Mouse (Mus musculus) MEL (cell line): ENCODE data around the gene Tex47. TPM values are rescaled to one million over a fixed set of nuclear protein-coding genes. Genes with fewer than 3 reads are reported as not detected.

ENCODE experiments used
- DNase-seq: peaks from one replicate; pipeline ENCODE4 v3.0.0; 2011; ENCODE audit warnings: low read depth, low spot score
- H3K27ac ChIP-seq: 2 replicates; pipeline ENCODE4 v1.5.1; 2012; ENCODE audit warnings: low read depth, mild to moderate bottlenecking, control low read depth, low read length, moderate library complexity; ENCODE audit not compliant: control insufficient read depth
- H3K27me3 ChIP-seq, 2 experiments: fragments of 150-350 bp in 1 of 2; sonication (generic) in 1 of 2; 2 replicates each; pipeline ENCODE4 v1.6.1; 2012; ENCODE audit warnings: low read length in 2 of 2, mild to moderate bottlenecking in 2 of 2, improper control_type of control experiment in 1 of 2, moderate library complexity in 1 of 2; ENCODE audit not compliant: insufficient read depth in 2 of 2, control insufficient read depth in 1 of 2
- H3K36me3 ChIP-seq, 2 experiments: 2 replicates each; pipeline ENCODE4 v1.6.1; 2012 to 2014; ENCODE audit warnings: low read length in 2 of 2, improper control_type of control experiment in 1 of 2, inconsistent platforms in 1 of 2, mild to moderate bottlenecking in 1 of 2; ENCODE audit not compliant: insufficient read depth in 2 of 2, control insufficient read depth in 1 of 2
- H3K4me1 ChIP-seq, 2 experiments: fragments of 150-350 bp in 1 of 2; sonication (generic) in 1 of 2; 2 replicates each; pipeline ENCODE4 v1.6.1; 2012; ENCODE audit warnings: low read length in 2 of 2, improper control_type of control experiment in 1 of 2, mild to moderate bottlenecking in 1 of 2; ENCODE audit not compliant: insufficient read depth in 2 of 2, control insufficient read depth in 1 of 2
- H3K4me3 ChIP-seq, 2 experiments: fragments of 150-350 bp in 1 of 2; sonication (generic) in 1 of 2; 2 replicates each; pipeline ENCODE4 v1.5.1; 2012; ENCODE audit warnings: low read depth in 2 of 2, low read length in 2 of 2, mild to moderate bottlenecking in 2 of 2, moderate library complexity in 2 of 2, control low read depth in 1 of 2, improper control_type of control experiment in 1 of 2; ENCODE audit not compliant: control insufficient read depth in 1 of 2, insufficient read depth in 1 of 2
- H3K79me2 ChIP-seq: 2 replicates; pipeline ENCODE4 v1.6.1; 2012; ENCODE audit warnings: mild to moderate bottlenecking, low read length, moderate library complexity; ENCODE audit not compliant: control insufficient read depth, poor library complexity, insufficient read depth
- H3K9ac ChIP-seq: 2 replicates; pipeline ENCODE4 v1.6.1; 2012; ENCODE audit warnings: low read depth, mild to moderate bottlenecking, control low read depth, low read length, moderate library complexity; ENCODE audit not compliant: control insufficient read depth, poor library complexity, severe bottlenecking
- H3K9me3 ChIP-seq: fragments of 150-350 bp; sonication (generic); replicated peaks from 2 replicates; pipeline ENCODE4 v1.6.1; 2012; ENCODE audit warnings: mild to moderate bottlenecking, low read length, improper control_type of control experiment, moderate library complexity; ENCODE audit not compliant: insufficient read depth
- BHLHE40 ChIP-seq: IDR thresholded peaks from 2 replicates; pipeline ENCODE4 v1.6.1; 2012; ENCODE audit warnings: low read depth, mild to moderate bottlenecking, inconsistent platforms, low read length, improper control_type of control experiment, borderline replicate concordance
- CHD1 ChIP-seq: IDR thresholded peaks from 2 replicates; pipeline ENCODE4 v1.6.1; 2012; ENCODE audit warnings: low read depth, mild to moderate bottlenecking, inconsistent platforms, low read length, improper control_type of control experiment
- CHD2 ChIP-seq: IDR thresholded peaks from 2 replicates; pipeline ENCODE4 v1.6.1; 2011; ENCODE audit warnings: low read length, improper control_type of control experiment
- CTCF ChIP-seq, 3 experiments: IDR thresholded peaks in 2 of 3; conservative IDR thresholded peaks in 1 of 3; 2 replicates each; pipeline ENCODE4 v1.5.1; 2011 to 2012; ENCODE audit warnings: low read length in 3 of 3, low read depth in 2 of 3, mild to moderate bottlenecking in 2 of 3, improper control_type of control experiment in 1 of 3, inconsistent platforms in 1 of 3, mixed read lengths in 1 of 3, moderate library complexity in 1 of 3; ENCODE audit not compliant: control insufficient read depth in 1 of 3, insufficient read depth in 1 of 3, poor library complexity in 1 of 3, severe bottlenecking in 1 of 3
- ELF1 ChIP-seq: IDR thresholded peaks from 2 replicates; pipeline ENCODE4 v1.6.1; 2014; ENCODE audit warnings: low read depth, mild to moderate bottlenecking, inconsistent platforms, low read length, improper control_type of control experiment, moderate library complexity
- EP300 ChIP-seq, 2 experiments: IDR thresholded peaks; 2 replicates each; pipeline ENCODE4 v1.6.1; 2011; ENCODE audit warnings: improper control_type of control experiment in 2 of 2, low read length in 2 of 2, low read depth in 1 of 2, mild to moderate bottlenecking in 1 of 2
- ETS1 ChIP-seq: IDR thresholded peaks from 2 replicates; pipeline ENCODE4 v1.6.1; 2012; ENCODE audit warnings: low read depth, mild to moderate bottlenecking, inconsistent platforms, low read length, improper control_type of control experiment, moderate library complexity
- GABPA ChIP-seq: IDR thresholded peaks from 2 replicates; pipeline ENCODE4 v1.6.1; 2012; ENCODE audit warnings: low read depth, mild to moderate bottlenecking, inconsistent platforms, low read length, improper control_type of control experiment, moderate library complexity
- KAT2A ChIP-seq: conservative IDR thresholded peaks from 2 replicates; pipeline ENCODE4 v1.6.1; 2012; ENCODE audit warnings: low read depth, low read length, improper control_type of control experiment, inconsistent platforms
- MAZ ChIP-seq: IDR thresholded peaks from 2 replicates; pipeline ENCODE4 v1.6.1; 2012; ENCODE audit warnings: low read depth, mild to moderate bottlenecking, inconsistent platforms, low read length, improper control_type of control experiment
- MEF2A ChIP-seq: IDR thresholded peaks from 2 replicates; pipeline ENCODE4 v1.6.1; 2014; ENCODE audit warnings: low read depth, mild to moderate bottlenecking, inconsistent platforms, low read length, improper control_type of control experiment; ENCODE audit not compliant: poor library complexity, insufficient replicate concordance, severe bottlenecking; ENCODE audit errors: extremely low read depth
- MXI1 ChIP-seq: IDR thresholded peaks from 2 replicates; pipeline ENCODE4 v1.6.1; 2011; ENCODE audit warnings: mild to moderate bottlenecking, low read depth, low read length, improper control_type of control experiment
- MYC ChIP-seq: IDR thresholded peaks from 2 replicates; pipeline ENCODE4 v1.6.1; 2011; ENCODE audit warnings: low read depth, mild to moderate bottlenecking, low read length, improper control_type of control experiment, moderate library complexity
- NELFE ChIP-seq: IDR thresholded peaks from 2 replicates; pipeline ENCODE4 v1.6.1; 2011; ENCODE audit warnings: low read depth, low read length, improper control_type of control experiment
- POLR2A ChIP-seq, 2 experiments: IDR thresholded peaks; 2 replicates each; pipeline ENCODE4 v1.6.1; 2011 to 2012; ENCODE audit warnings: low read length in 2 of 2, mild to moderate bottlenecking in 2 of 2, control low read depth in 1 of 2, improper control_type of control experiment in 1 of 2, low read depth in 1 of 2, moderate library complexity in 1 of 2; ENCODE audit not compliant: control insufficient read depth in 1 of 2, insufficient read depth in 1 of 2, poor library complexity in 1 of 2
- RCOR1 ChIP-seq: IDR thresholded peaks from 2 replicates; pipeline ENCODE4 v1.6.1; 2012; ENCODE audit warnings: low read depth, mild to moderate bottlenecking, inconsistent platforms, low read length, improper control_type of control experiment
- SIN3A ChIP-seq: IDR thresholded peaks from 2 replicates; pipeline ENCODE4 v1.6.1; 2012; ENCODE audit warnings: low read length, improper control_type of control experiment, inconsistent platforms
- TAL1 ChIP-seq: IDR thresholded peaks from 2 replicates; pipeline ENCODE4 v1.6.1; 2012; ENCODE audit warnings: mild to moderate bottlenecking, inconsistent platforms, low read length, moderate library complexity, mixed read lengths
- TBP ChIP-seq: IDR thresholded peaks from 2 replicates; pipeline ENCODE4 v1.8.0; 2011; ENCODE audit warnings: low read depth, low read length, improper control_type of control experiment
- TCF12 ChIP-seq: IDR thresholded peaks from 2 replicates; pipeline ENCODE4 v1.6.1; 2014; ENCODE audit warnings: low read depth, mild to moderate bottlenecking, inconsistent platforms, low read length, improper control_type of control experiment, moderate library complexity
- USF2 ChIP-seq, 2 experiments: IDR thresholded peaks; 2 replicates each; pipeline ENCODE4 v1.6.1; 2011 to 2012; ENCODE audit warnings: improper control_type of control experiment in 2 of 2, low read length in 2 of 2, borderline replicate concordance in 1 of 2, inconsistent platforms in 1 of 2, low read depth in 1 of 2, mild to moderate bottlenecking in 1 of 2; ENCODE audit not compliant: insufficient read depth in 1 of 2
- ZC3H11A ChIP-seq: IDR thresholded peaks from 2 replicates; pipeline ENCODE4 v1.6.1; 2012; ENCODE audit warnings: low read depth, mild to moderate bottlenecking, inconsistent platforms, low read length, improper control_type of control experiment
- ZKSCAN1 ChIP-seq: IDR thresholded peaks from 2 replicates; pipeline ENCODE4 v1.6.1; 2012; ENCODE audit warnings: low read depth, mild to moderate bottlenecking, inconsistent platforms, low read length, improper control_type of control experiment, moderate library complexity
- ZNF384 ChIP-seq: IDR thresholded peaks from 2 replicates; pipeline ENCODE4 v1.6.1; 2012; ENCODE audit warnings: low read depth, mild to moderate bottlenecking, inconsistent platforms, low read length, improper control_type of control experiment
- polyA plus RNA-seq, 2 experiments: library from polyadenylated mRNA; stranded (reverse) in 1 of 2; unstranded in 1 of 2; fragments of >175 nt in 1 of 2; fragments of >200 nt in 1 of 2; gene quantifications; 2 replicates each; pipeline versions ENCODE4 v1.2.1 to v1.2.4; 2012; ENCODE audit warnings: low replicate concordance in 2 of 2, low read depth in 1 of 2; ENCODE audit not compliant: insufficient read length in 2 of 2, insufficient read depth in 1 of 2, missing spikeins in 1 of 2
- total RNA-seq: library from RNA; depleted of rRNA; stranded (reverse); fragments of 300-350 nt; gene quantifications from 2 replicates; pipeline ENCODE4 v1.2.3, GENCODE M21; 2012

The Tex47 gene
- total and polyA plus RNA-seq, 3 experiments: not detected

GRCm38 (mm10) chr5:7325594-7325993, 21.7 kb downstream of the Tex47 start:
- Histone ChIP-seq H3K27ac (no peak overlapping the region), H3K36me3 (no peaks in the 10 kb centered on the region), H3K27me3 (no peaks in the 10 kb centered on the region), H3K9me3 (no peaks in the 10 kb centered on the region), H3K9ac (no peak overlapping the region), H3K4me1 (no peaks in the 10 kb centered on the region), H3K79me2 (no peaks in the 10 kb centered on the region), H3K4me3 (no peak overlapping the region)
- DNase-seq: no peak
- TF ChIP-seq ELF1: no peak
- no peak for TF ChIP-seq SIN3A
- TF ChIP-seq NELFE: no peak
- TF ChIP-seq ETS1: no peak
- TF ChIP-seq ZNF384: no peak
- no peak for TF ChIP-seq KAT2A
- TF ChIP-seq BHLHE40: no peak
- TF ChIP-seq POLR2A (IDR thresholded peaks at IDR 0.05; ENCODE audit: control insufficient read depth in 1 of 2, insufficient read depth in 1 of 2, low read depth in 1 of 2, low read length in 2 of 2, poor library complexity in 1 of 2): no peak
- TF ChIP-seq GABPA: no peak
- TF ChIP-seq USF2 (IDR thresholded peaks at IDR 0.05; ENCODE audit: borderline replicate concordance in 1 of 2, insufficient read depth in 1 of 2, low read depth in 1 of 2, low read length in 2 of 2): no peak
- no peak for TF ChIP-seq EP300 (IDR thresholded peaks at IDR 0.05; ENCODE audit: low read depth in 1 of 2, low read length in 2 of 2)
- TF ChIP-seq CHD2: no peak
- no peak for TF ChIP-seq ZKSCAN1
- no peak for TF ChIP-seq ZC3H11A
- TF ChIP-seq MAZ: no peak
- no peak for TF ChIP-seq TAL1
- no peak for TF ChIP-seq MEF2A
- TF ChIP-seq MYC: no peak
- TF ChIP-seq CHD1: no peak
- TF ChIP-seq, all 39 proteins: peak for 0

GRCm38 (mm10) chr5:7344145-7345010, 40.5 kb downstream of the Tex47 start, which contains the start of gene Zfp804b:
Gene Zfp804b (minus strand): TSS chr5:7344756.
- Histone ChIP-seq H3K36me3 (no peaks in the 10 kb centered on the region), H3K9me3 (no peaks in the 10 kb centered on the region), H3K27me3 (no peaks in the 10 kb centered on the region), H3K27ac (no peak within 1 kb of the TSS), H3K4me1 (no peaks in the 10 kb centered on the region), H3K9ac (no peak within 1 kb of the TSS), H3K4me3 (no peak within 1 kb of the TSS), H3K79me2 (no peaks in the 10 kb centered on the region)
- no peak for DNase-seq
- TF ChIP-seq NELFE (no peak), BHLHE40 (no peak), TCF12 (no peak), MAZ (no peak), ETS1 (no peak), ZNF384 (no peak), MYC (no peak), POLR2A (IDR thresholded peaks at IDR 0.05; ENCODE audit: control insufficient read depth in 1 of 2, insufficient read depth in 1 of 2, low read depth in 1 of 2, low read length in 2 of 2, poor library complexity in 1 of 2) (no peak), MXI1 (no peak), TBP (no peak), MEF2A (no peak), CTCF (IDR thresholded peaks at IDR 0.05 in 2 of 3, conservative IDR thresholded peaks at IDR 0.05 in 1 of 3; ENCODE audit: control insufficient read depth in 1 of 3, insufficient read depth in 1 of 3, low read depth in 2 of 3, low read length in 3 of 3, poor library complexity in 1 of 3, severe bottlenecking in 1 of 3) (no peak), ZC3H11A (no peak), RCOR1 (no peak)
